Mouse (Mus musculus): ENCODE measurements around the gene Fhit. TPM values are rescaled to one million over a fixed set of nuclear protein-coding genes. Genes with fewer than 3 reads are reported as not detected.

Fhit gene
- polyA plus RNA-seq, 1 experiment from 2014 or later, result 3.3 TPM

GRCm38 (mm10) chr14:9613126-9613525, 1548.7 kb downstream of the Fhit start:
- WGBS, result 93% methylated on average over 3 of the region's 3 CpGs
- ATAC-seq (ENCODE audit: low FRiP score), result no peak
- H3K9ac ChIP-seq, result no peak overlapping the region
- H3K27me3 ChIP-seq, result no peaks in the 10 kb centered on the region; the same call in 1 of the 2 replicates
- no peaks in the 10 kb centered on the region for H3K9me3 ChIP-seq
- no peaks in the 10 kb centered on the region for H3K36me3 ChIP-seq (replicated peaks)
- no peaks in the 10 kb centered on the region for H3K4me1 ChIP-seq
- no peak overlapping the region for H3K27ac ChIP-seq
- H3K4me2 ChIP-seq, result no peak overlapping the region
- H3K4me3 ChIP-seq (replicated peaks), result no peak overlapping the region

- no peaks in the 10 kb centered on the region for H3K36me3 ChIP-seq (replicated peaks)
- no peak overlapping the region for H3K9ac ChIP-seq
- no peak overlapping the region for H3K4me3 ChIP-seq (replicated peaks)
- 90% methylated on average over 7 of the region's 7 CpGs for WGBS
- no peak for ATAC-seq (ENCODE audit: low FRiP score)
- H3K9me3 ChIP-seq, result no peaks in the 10 kb centered on the region
- no peak overlapping the region for H3K27ac ChIP-seq
- H3K4me1 ChIP-seq, result no peaks in the 10 kb centered on the region
- no peak overlapping the region for H3K4me2 ChIP-seq
- peaks cover 11% of the 10 kb centered on the region for H3K27me3 ChIP-seq
Measured at GRCm38 (mm10) chr14:9609120-9609519, 1552.7 kb downstream of the Fhit start.

GRCm38 (mm10) chr14:9606584-9607377, 1555.1 kb downstream of the Fhit start:
- ATAC-seq (ENCODE audit: low FRiP score), result no peak

GRCm38 (mm10) chr14:9600271-9600670, 1561.6 kb downstream of the Fhit start:
- Histone ChIP-seq H3K36me3 (replicated peaks) (no peaks in the 10 kb centered on the region), H3K27ac (no peak overlapping the region), H3K9me3 (no peaks in the 10 kb centered on the region), H3K9ac (no peak overlapping the region), H3K4me1 (peaks cover 9% of the 10 kb centered on the region), H3K4me3 (replicated peaks) (no peak overlapping the region), H3K27me3 (peaks cover 42% of the 10 kb centered on the region), H3K4me2 (no peak overlapping the region)
- ATAC-seq (ENCODE audit: low FRiP score), result peak; percentile 66; the same call in 1 of the 2 replicates

More at GRCm38 (mm10) chr14:9606584-9607377, 1555.1 kb downstream of the Fhit start:
- no peak overlapping the region for H3K4me3 ChIP-seq (replicated peaks)
- 78% methylated on average over 12 of the region's 12 CpGs for WGBS
- peaks cover 23% of the 10 kb centered on the region for H3K27me3 ChIP-seq
- H3K9me3 ChIP-seq, result no peaks in the 10 kb centered on the region
- no peaks in the 10 kb centered on the region for H3K36me3 ChIP-seq (replicated peaks)
- H3K27ac ChIP-seq, result no peak overlapping the region
- H3K4me1 ChIP-seq, result no peaks in the 10 kb centered on the region
- H3K4me2 ChIP-seq, result no peak overlapping the region
- H3K9ac ChIP-seq, result no peak overlapping the region

- peaks cover 40% of the 10 kb centered on the region for H3K27me3 ChIP-seq
- H3K36me3 ChIP-seq (replicated peaks), result no peaks in the 10 kb centered on the region
- no peak overlapping the region for H3K4me2 ChIP-seq
- H3K9ac ChIP-seq, result no peak overlapping the region
- ATAC-seq (ENCODE audit: low FRiP score), result peak; percentile 56
- H3K9me3 ChIP-seq, result no peaks in the 10 kb centered on the region
- H3K4me3 ChIP-seq (replicated peaks), result no peak overlapping the region
- WGBS, result 9% methylated on average over 5 of the region's 5 CpGs
- no peak overlapping the region for H3K27ac ChIP-seq
- peaks cover 9% of the 10 kb centered on the region for H3K4me1 ChIP-seq
Measured at GRCm38 (mm10) chr14:9597460-9597977, 1564.3 kb downstream of the Fhit start.

GRCm38 (mm10) chr14:9589121-9589520, 1572.7 kb downstream of the Fhit start:
- no peak overlapping the region for H3K4me2 ChIP-seq
- no peaks in the 10 kb centered on the region for H3K4me1 ChIP-seq
- H3K9me3 ChIP-seq, result no peaks in the 10 kb centered on the region
- peaks cover 10% of the 10 kb centered on the region; the same call in 1 of the 2 replicates for H3K27me3 ChIP-seq
- H3K9ac ChIP-seq, result no peak overlapping the region
- no peak overlapping the region for H3K27ac ChIP-seq
- no peak for ATAC-seq (ENCODE audit: low FRiP score)
- no peak overlapping the region for H3K4me3 ChIP-seq (replicated peaks)
- H3K36me3 ChIP-seq (replicated peaks), result no peaks in the 10 kb centered on the region
- 91% methylated on average over 1 of the region's 1 CpGs for WGBS

- H3K27me3 ChIP-seq, result peaks cover 6% of the 10 kb centered on the region; the same call in 1 of the 2 replicates
- ATAC-seq (ENCODE audit: low FRiP score), result no peak
- WGBS, result 85% methylated on average over 4 of the region's 4 CpGs
- no peaks in the 10 kb centered on the region for H3K4me1 ChIP-seq
- H3K9me3 ChIP-seq, result no peaks in the 10 kb centered on the region
- no peak overlapping the region for H3K4me3 ChIP-seq (replicated peaks)
- no peak overlapping the region for H3K9ac ChIP-seq
- H3K27ac ChIP-seq, result no peak overlapping the region
- H3K36me3 ChIP-seq (replicated peaks), result no peaks in the 10 kb centered on the region
- H3K4me2 ChIP-seq, result no peak overlapping the region
Measured at GRCm38 (mm10) chr14:9587900-9588299, 1573.9 kb downstream of the Fhit start.

GRCm38 (mm10) chr14:9583227-9584155, 1578.3 kb downstream of the Fhit start:
- WGBS, result 84% methylated on average over 8 of the region's 8 CpGs
- ATAC-seq (ENCODE audit: low FRiP score), result no peak
- H3K9ac ChIP-seq, result no peak overlapping the region
- H3K4me3 ChIP-seq (replicated peaks), result no peak overlapping the region
- 0 out of 2 replicates have a peak, but pooled peaks cover 6% of the 10 kb centered on the region for H3K27me3 ChIP-seq
- H3K9me3 ChIP-seq, result no peaks in the 10 kb centered on the region
- H3K4me2 ChIP-seq, result no peak overlapping the region
- H3K36me3 ChIP-seq (replicated peaks), result no peaks in the 10 kb centered on the region
- H3K4me1 ChIP-seq, result no peaks in the 10 kb centered on the region
- no peak overlapping the region for H3K27ac ChIP-seq

- H3K9me3 ChIP-seq, result no peaks in the 10 kb centered on the region
- no peak overlapping the region for H3K4me2 ChIP-seq
- no peak overlapping the region for H3K9ac ChIP-seq
- no peak overlapping the region for H3K27ac ChIP-seq
- peak; percentile 64; the same call in 1 of the 2 replicates for ATAC-seq (ENCODE audit: low FRiP score)
- 29% methylated on average over 5 of the region's 5 CpGs for WGBS
- H3K4me3 ChIP-seq (replicated peaks), result no peak overlapping the region
- peaks cover 12% of the 10 kb centered on the region for H3K4me1 ChIP-seq
- no peaks in the 10 kb centered on the region for H3K27me3 ChIP-seq
- no peaks in the 10 kb centered on the region for H3K36me3 ChIP-seq (replicated peaks)
Measured at GRCm38 (mm10) chr14:9556333-9556732, 1605.5 kb downstream of the Fhit start.

- no peak overlapping the region for H3K9ac ChIP-seq
- no peak; the same call in 1 of the 2 replicates for ATAC-seq (ENCODE audit: low FRiP score)
- no peaks in the 10 kb centered on the region for H3K36me3 ChIP-seq (replicated peaks)
- H3K4me1 ChIP-seq, result peaks cover 12% of the 10 kb centered on the region
- H3K27ac ChIP-seq, result no peak overlapping the region
- H3K27me3 ChIP-seq, result no peaks in the 10 kb centered on the region
- whole genome bisulfite sequencing, result 42% methylated on average over 6 of the region's 6 CpGs
- H3K4me3 ChIP-seq (replicated peaks), result no peak overlapping the region
- H3K9me3 ChIP-seq, result no peaks in the 10 kb centered on the region
- H3K4me2 ChIP-seq, result no peak overlapping the region
Measured at GRCm38 (mm10) chr14:9555807-9556206, 1606.0 kb downstream of the Fhit start.

- ATAC-seq (ENCODE audit: low FRiP score), result no peak
- no peaks in the 10 kb centered on the region for H3K9me3 ChIP-seq
Measured at GRCm38 (mm10) chr14:9552149-9552548, 1609.7 kb downstream of the Fhit start.

GRCm38 (mm10) chr14:9547952-9548351, 1613.9 kb downstream of the Fhit start:
- H3K27ac ChIP-seq, result no peak overlapping the region
- no peak overlapping the region for H3K4me3 ChIP-seq (replicated peaks)
- ATAC-seq (ENCODE audit: low FRiP score), result no peak
- no peaks in the 10 kb centered on the region for H3K4me1 ChIP-seq
- H3K4me2 ChIP-seq, result no peak overlapping the region
- H3K36me3 ChIP-seq (replicated peaks), result no peaks in the 10 kb centered on the region
- H3K9me3 ChIP-seq, result no peaks in the 10 kb centered on the region
- no peak overlapping the region for H3K9ac ChIP-seq
- H3K27me3 ChIP-seq, result no peaks in the 10 kb centered on the region
- 11% methylated on average over 1 of the region's 1 CpGs for WGBS

More at GRCm38 (mm10) chr14:9552149-9552548, 1609.7 kb downstream of the Fhit start:
- Histone ChIP-seq H3K9ac (no peak overlapping the region), H3K27ac (no peak overlapping the region), H3K4me1 (peaks cover 12% of the 10 kb centered on the region), H3K4me2 (no peak overlapping the region), H3K4me3 (replicated peaks) (no peak overlapping the region), H3K36me3 (replicated peaks) (no peaks in the 10 kb centered on the region), H3K27me3 (no peaks in the 10 kb centered on the region)
